ENCODE assay signal across 16 mouse cellular contexts in the genomic region with DNA sequence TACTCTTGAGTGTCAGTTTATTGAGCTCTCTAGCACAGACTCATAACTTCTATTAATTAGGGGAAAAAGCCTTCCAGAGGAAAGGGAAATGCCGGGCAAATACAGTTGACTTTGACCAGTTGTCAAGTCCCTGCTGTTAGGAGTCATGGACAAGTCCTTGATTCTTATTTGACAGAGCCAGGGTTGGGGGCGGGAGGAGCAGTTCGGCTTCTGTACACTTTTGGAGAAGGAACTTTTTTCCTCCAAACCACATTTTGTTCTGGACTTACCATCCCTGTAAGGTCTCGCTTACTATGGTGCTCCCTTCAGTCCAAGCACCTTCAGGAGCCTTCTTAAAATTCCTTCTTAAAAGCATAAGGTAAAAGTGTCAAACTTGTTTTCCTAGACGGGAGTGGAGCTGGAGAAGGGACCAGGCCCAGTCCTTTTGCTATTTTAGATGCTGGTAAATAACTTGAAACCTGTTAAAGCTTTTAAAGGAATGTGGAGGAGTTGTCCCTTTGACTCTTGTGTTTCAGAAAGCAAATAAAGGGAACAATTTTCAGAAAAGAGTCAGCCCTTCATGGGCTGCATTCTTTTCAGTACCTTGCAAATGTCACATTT.
DNase-seq lines count a peak whose midpoint lies in the region; ATAC-seq and TF ChIP-seq lines count a peak whose summit lies in the region.
"Had no signal": no experiment of that assay in that cellular context is flagged by ENCODE, and none has a peak within 500 bp of the region (broad histone marks: within the 10 kb centered on the region; RNA-seq: fewer than 3 reads in every experiment).

No protein-coding gene starts in this region.

- DNase-seq in gastrocnemius, adult 2 months: no peak
- DNase-seq in gastrocnemius, postnatal 4 days (ENCODE audit: low spot score in 2 of 2): no peak
- peak; percentile 36 for DNase-seq in kidney, postnatal 10 days
- DNase-seq in kidney, postnatal 14 days: no peak
- peak; percentile 32 for DNase-seq in lung, adult 2 months
- DNase-seq: cerebellum, adult 8-10 months; liver, embryonic 13.5 days; right cerebral cortex, postnatal 4 days; thymus, postnatal 25 days had no signal

- no peaks in the 10 kb centered on the region for H3K9me3 ChIP-seq in stomach, embryonic 16.5 days (replicated peaks; ENCODE audit: control insufficient read depth, low read length)
- H3K9me3 ChIP-seq: liver, embryonic 13.5 days had no signal

- H3K9ac ChIP-seq in stomach, embryonic 16.5 days (ENCODE audit: low read length): no peak overlapping the region
- H3K9ac ChIP-seq: liver, embryonic 13.5 days had no signal

- no peaks in the 10 kb centered on the region for H3K36me3 ChIP-seq in stomach, embryonic 16.5 days (ENCODE audit: control insufficient read depth, insufficient read depth, low read length)
- H3K36me3 ChIP-seq: liver, embryonic 13.5 days had no signal

- no peak overlapping the region for H3K4me3 ChIP-seq in gastrocnemius, adult 2 months
- H3K4me3 ChIP-seq in lung, adult 2 months (replicated peaks; ENCODE audit: extremely low read depth, low read depth, low read length): no peak overlapping the region
- no peak overlapping the region for H3K4me3 ChIP-seq in stomach, embryonic 16.5 days (replicated peaks; ENCODE audit: low read length)
- H3K4me3 ChIP-seq: erythroblast, embryonic 14.5 days; layer of hippocampus, adult 2 months; liver, embryonic 13.5 days; myocyte had no signal

- no peak for TF ChIP-seq POLR2A in lung, adult 2 months (IDR thresholded peaks at IDR 0.05; ENCODE audit: borderline replicate concordance, extremely low read depth, low read depth, low read length)

- H3K4me1 ChIP-seq in lung, adult 2 months (ENCODE audit: control insufficient read depth, insufficient read depth, low read length): peaks cover 13% of the 10 kb centered on the region
- H3K4me1 ChIP-seq in stomach, embryonic 16.5 days (ENCODE audit: control insufficient read depth, insufficient read depth, low read length): peaks cover 29% of the 10 kb centered on the region

- ATAC-seq in stomach, embryonic 16.5 days (ENCODE audit: insufficient read depth, low FRiP score): no peak
- no peak for ATAC-seq in monocyte, adult 5-6 weeks (replicated peaks; ENCODE audit: insufficient number of reproducible peaks, low FRiP score, low TSS enrichment, poor library complexity, severe bottlenecking)
- no peak for ATAC-seq in activated CD4-positive, CD25-positive, alpha-beta regulatory T cell, adult 4 months
- ATAC-seq: hindbrain, embryonic 16.5 days had no signal

- no peak for TF ChIP-seq CTCF in gastrocnemius, adult 2 months (IDR thresholded peaks at IDR 0.05)
- no peak for TF ChIP-seq CTCF in lung, adult 2 months (IDR thresholded peaks at IDR 0.05; ENCODE audit: insufficient read depth, low read length)

- peak overlapping the region; percentile 50 for H3K27ac ChIP-seq in gastrocnemius, adult 2 months
- peak overlapping the region; percentile 50 for H3K27ac ChIP-seq in stomach, embryonic 16.5 days (ENCODE audit: low read length)
- H3K27ac ChIP-seq: layer of hippocampus, adult 2 months; liver, embryonic 13.5 days had no signal

- H3K27me3 ChIP-seq in stomach, embryonic 16.5 days (ENCODE audit: control insufficient read depth, insufficient read depth, low read length): no peaks in the 10 kb centered on the region
- H3K27me3 ChIP-seq: liver, embryonic 13.5 days had no signal

- intact Hi-C loops in gastrocnemius, adult 2 months (cut with DNase I): no loop called here

- no peak overlapping the region for H3K4me2 ChIP-seq in stomach, embryonic 16.5 days (ENCODE audit: low read depth, low read length)
- H3K4me2 ChIP-seq: liver, embryonic 13.5 days had no signal

- 63% methylated on average over 5 of the region's 5 CpGs for WGBS in lung, adult 2 months
- 64% methylated on average over 5 of the region's 5 CpGs for WGBS in stomach, embryonic 16.5 days

Comparison
In these comparisons a context has a peak if more than half of its experiments do, and no peak if none do; other contexts are left out.
1. DNase-seq: peak in kidney, postnatal 10 days (single experiment) and lung, adult 2 months (single experiment); none in gastrocnemius, adult 2 months (single experiment), gastrocnemius, postnatal 4 days (0 of 2) and kidney, postnatal 14 days (single experiment).